8 mouse cellular contexts compared by ENCODE assay signal in the genomic region with DNA sequence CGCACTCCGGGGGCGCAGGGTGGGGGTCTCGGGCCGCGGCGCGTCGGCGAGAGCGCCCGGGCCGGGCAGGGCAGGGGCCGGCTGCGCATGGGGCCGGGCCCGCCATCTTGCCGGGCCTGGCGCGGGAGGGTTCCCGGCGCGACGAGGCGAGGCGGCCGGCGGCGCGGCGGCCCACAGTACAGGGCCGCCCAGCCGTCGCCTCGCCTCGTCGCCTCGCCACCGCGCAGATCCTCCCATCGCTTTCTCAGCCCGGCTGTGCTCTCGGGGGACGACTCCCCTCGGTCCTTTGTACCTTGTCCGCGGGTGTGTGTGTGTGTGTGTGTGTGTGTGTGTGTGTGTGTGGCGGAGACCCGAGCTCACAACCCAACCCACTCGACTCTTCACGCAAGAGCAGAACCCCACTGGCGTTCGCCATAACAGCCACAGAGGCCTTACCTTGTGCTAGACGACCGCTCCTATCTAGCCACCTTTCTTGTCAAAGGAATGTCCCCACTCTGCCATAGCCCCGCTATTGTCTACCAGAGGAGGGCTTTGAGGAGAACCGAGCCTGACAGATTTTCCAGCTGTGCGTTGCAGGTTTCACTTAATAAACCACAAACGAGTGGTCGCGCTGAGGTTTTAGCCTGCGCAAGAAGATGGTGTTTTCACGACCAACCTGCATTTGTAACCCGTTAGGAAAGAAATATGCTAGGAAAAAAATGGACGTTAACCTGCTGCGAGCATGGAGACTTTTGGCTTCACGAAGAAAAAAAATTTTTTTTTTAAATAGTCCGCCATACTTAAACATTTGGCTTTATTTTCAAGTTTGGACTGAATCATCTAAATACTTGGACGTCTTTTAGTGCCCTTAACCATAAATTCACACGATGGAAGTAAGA. TPM values are rescaled to one million over a fixed set of nuclear protein-coding genes. Genes with fewer than 3 reads are reported as not detected.
A peak's percentile ranks its signal among the peaks of the same experiment; 100 is the strongest.
DNase-seq lines count a peak whose midpoint lies in the region; ATAC-seq and TF ChIP-seq lines count a peak whose summit lies in the region.

No protein-coding gene starts in this region.

- H3K9me3 ChIP-seq in embryonic facial prominence, embryonic 14.5 days (ENCODE audit: control insufficient read depth, low read length), result no peaks in the 10 kb centered on the region
- peaks cover 6% of the 10 kb centered on the region; the same call in 1 of the 2 replicates for H3K9me3 ChIP-seq in heart, embryonic 10.5 days
- H3K9me3 ChIP-seq in kidney, embryonic 14.5 days (ENCODE audit: control insufficient read depth, low read length), result peaks cover 2% of the 10 kb centered on the region; the same call in 1 of the 2 replicates
- no peaks in the 10 kb centered on the region for H3K9me3 ChIP-seq in limb, embryonic 14.5 days (ENCODE audit: control insufficient read depth, low read length)
- H3K9me3 ChIP-seq in midbrain, embryonic 16.5 days (replicated peaks; ENCODE audit: control insufficient read depth, low read length, poor library complexity, severe bottlenecking), result no peaks in the 10 kb centered on the region

- H3K4me2 ChIP-seq in embryonic facial prominence, embryonic 14.5 days (ENCODE audit: low read depth, low read length), result peak overlapping the region; percentile 79
- peak overlapping the region; percentile 71 for H3K4me2 ChIP-seq in kidney, embryonic 14.5 days (replicated peaks; ENCODE audit: low read depth, low read length)
- H3K4me2 ChIP-seq in limb, embryonic 14.5 days (replicated peaks; ENCODE audit: low read depth, low read length, severe bottlenecking), result peak overlapping the region; percentile 65
- H3K4me2 ChIP-seq in midbrain, embryonic 16.5 days (ENCODE audit: low read length), result peak overlapping the region; percentile 75

- peaks cover 52% of the 10 kb centered on the region for H3K79me2 ChIP-seq in C2C12 (ENCODE audit: control insufficient read depth, insufficient read depth)

- peak; percentile 89 for ATAC-seq in embryonic facial prominence, embryonic 14.5 days (ENCODE audit: low read depth)
- ATAC-seq in kidney, embryonic 14.5 days (ENCODE audit: low FRiP score, low TSS enrichment), result peak; percentile 88
- peak; percentile 85 for ATAC-seq in limb, embryonic 14.5 days (ENCODE audit: low FRiP score, low read depth)
- ATAC-seq in midbrain, embryonic 16.5 days, result peak; percentile 87

- H3K27me3 ChIP-seq in C2C12 (ENCODE audit: control insufficient read depth, insufficient read depth, insufficient read length), result no peaks in the 10 kb centered on the region
- H3K27me3 ChIP-seq in embryonic facial prominence, embryonic 14.5 days (replicated peaks; ENCODE audit: control insufficient read depth, insufficient read depth, low read length), result no peaks in the 10 kb centered on the region
- H3K27me3 ChIP-seq in heart, embryonic 10.5 days (ENCODE audit: insufficient read depth, poor library complexity, severe bottlenecking), result no peaks in the 10 kb centered on the region
- no peaks in the 10 kb centered on the region for H3K27me3 ChIP-seq in kidney, embryonic 14.5 days (ENCODE audit: control insufficient read depth, insufficient read depth, low read length)
- no peaks in the 10 kb centered on the region for H3K27me3 ChIP-seq in limb, embryonic 14.5 days (ENCODE audit: control insufficient read depth, insufficient read depth, low read length)
- no peaks in the 10 kb centered on the region for H3K27me3 ChIP-seq in midbrain, embryonic 16.5 days (ENCODE audit: control insufficient read depth, insufficient read depth, low read depth, low read length)

- DNase-seq in embryonic facial prominence, embryonic 14.5 days (ENCODE audit: low spot score), result peak; percentile 74
- DNase-seq in heart, embryonic 10.5 days (ENCODE audit: low spot score), result peak; percentile 84
- DNase-seq in limb, embryonic 14.5 days (ENCODE audit: low spot score), result peak; percentile 68
- DNase-seq in spleen, postnatal 14 days (ENCODE audit: low spot score in 2 of 2), result peak; percentile 35 to 48

- no peaks in the 10 kb centered on the region for H3K36me3 ChIP-seq in C2C12 (ENCODE audit: control insufficient read depth, insufficient read depth)
- no peaks in the 10 kb centered on the region for H3K36me3 ChIP-seq in embryonic facial prominence, embryonic 14.5 days (ENCODE audit: control insufficient read depth, insufficient read depth, low read length)
- H3K36me3 ChIP-seq in heart, embryonic 10.5 days, result no peaks in the 10 kb centered on the region
- no peaks in the 10 kb centered on the region for H3K36me3 ChIP-seq in kidney, embryonic 14.5 days (ENCODE audit: control insufficient read depth, insufficient read depth, low read length)
- no peaks in the 10 kb centered on the region for H3K36me3 ChIP-seq in limb, embryonic 14.5 days (ENCODE audit: control insufficient read depth, insufficient read depth, low read length)
- no peaks in the 10 kb centered on the region for H3K36me3 ChIP-seq in midbrain, embryonic 16.5 days (ENCODE audit: control insufficient read depth, insufficient read depth, low read length)

- H3ac ChIP-seq in C2C12 (ENCODE audit: control insufficient read depth, insufficient read length, low read depth), result peak overlapping the region; percentile 88

- H3K9ac ChIP-seq in embryonic facial prominence, embryonic 14.5 days (ENCODE audit: low read depth, low read length), result peak overlapping the region; percentile 95
- H3K9ac ChIP-seq in kidney, embryonic 14.5 days (ENCODE audit: low read depth, low read length), result peak overlapping the region; percentile 95
- H3K9ac ChIP-seq in limb, embryonic 14.5 days (ENCODE audit: low read depth, low read length, severe bottlenecking), result peak overlapping the region; percentile 95
- H3K9ac ChIP-seq in midbrain, embryonic 16.5 days (ENCODE audit: low read depth, low read length), result peak overlapping the region; percentile 88

- peaks cover 51% of the 10 kb centered on the region for H3K79me3 ChIP-seq in C2C12 (ENCODE audit: low read depth)

- 3% methylated on average over 22 of the region's 70 CpGs for WGBS in embryonic facial prominence, embryonic 14.5 days
- 5% methylated on average over 70 of the region's 70 CpGs for WGBS in heart, embryonic 10.5 days
- 2% methylated on average over 34 of the region's 70 CpGs for WGBS in kidney, embryonic 14.5 days
- WGBS in limb, embryonic 14.5 days, result 5% methylated on average over 53 of the region's 70 CpGs
- 2% methylated on average over 47 of the region's 70 CpGs for WGBS in midbrain, embryonic 16.5 days

- H3K4me1 ChIP-seq in bone marrow macrophage, adult 2 months (ENCODE audit: control insufficient read depth, insufficient read depth, low read length), result peaks cover 13% of the 10 kb centered on the region; the same call in 1 of the 2 replicates
- peaks cover 10% of the 10 kb centered on the region for H3K4me1 ChIP-seq in embryonic facial prominence, embryonic 14.5 days (ENCODE audit: control insufficient read depth, insufficient read depth, low read length)
- H3K4me1 ChIP-seq in heart, embryonic 10.5 days, result peaks cover 13% of the 10 kb centered on the region
- no peaks in the 10 kb centered on the region; the same call in 1 of the 2 replicates for H3K4me1 ChIP-seq in kidney, embryonic 14.5 days (ENCODE audit: control insufficient read depth, insufficient read depth, low read length)
- peaks cover 10% of the 10 kb centered on the region for H3K4me1 ChIP-seq in limb, embryonic 14.5 days (ENCODE audit: control insufficient read depth, insufficient read depth, low read length)
- H3K4me1 ChIP-seq in midbrain, embryonic 16.5 days (ENCODE audit: control insufficient read depth, insufficient read depth, low read length), result peaks cover 19% of the 10 kb centered on the region

- H3K4me3 ChIP-seq in C2C12 (ENCODE audit: insufficient read depth, poor library complexity, severe bottlenecking), result peak overlapping the region; percentile 43
- peak overlapping the region; percentile 98 for H3K4me3 ChIP-seq in bone marrow macrophage, adult 2 months (ENCODE audit: insufficient read depth, low read length)
- peak overlapping the region; percentile 61 for H3K4me3 ChIP-seq in embryonic facial prominence, embryonic 14.5 days (ENCODE audit: low read depth, low read length)
- H3K4me3 ChIP-seq in heart, embryonic 10.5 days, result peak overlapping the region; percentile 85
- peak overlapping the region; percentile 69 for H3K4me3 ChIP-seq in kidney, embryonic 14.5 days (ENCODE audit: low read length)
- H3K4me3 ChIP-seq in limb, embryonic 14.5 days (replicated peaks; ENCODE audit: low read length), result peak overlapping the region; percentile 50
- H3K4me3 ChIP-seq in midbrain, embryonic 16.5 days (ENCODE audit: low read depth, low read length), result peak overlapping the region; percentile 69

- peak overlapping the region; percentile 84 for H3K27ac ChIP-seq in bone marrow macrophage, adult 2 months (ENCODE audit: insufficient read depth, low read depth, low read length)
- H3K27ac ChIP-seq in embryonic facial prominence, embryonic 14.5 days (replicated peaks; ENCODE audit: low read depth, low read length), result peak overlapping the region; percentile 99
- peak overlapping the region; percentile 98 for H3K27ac ChIP-seq in heart, embryonic 10.5 days
- H3K27ac ChIP-seq in kidney, embryonic 14.5 days (ENCODE audit: low read depth, low read length), result peak overlapping the region; percentile 97
- H3K27ac ChIP-seq in limb, embryonic 14.5 days (replicated peaks; ENCODE audit: low read depth, low read length), result peak overlapping the region; percentile 99
- H3K27ac ChIP-seq in midbrain, embryonic 16.5 days (ENCODE audit: low read length), result peak overlapping the region; percentile 98

- TF ChIP-seq POLR2A in bone marrow macrophage, adult 2 months (IDR thresholded peaks at IDR 0.05; ENCODE audit: borderline replicate concordance, low read depth, low read length), result no peak
- peak; percentile 34; the same call in 1 of the 2 replicates for TF ChIP-seq POLR2A in limb, embryonic 14.5 days (IDR thresholded peaks at IDR 0.05; ENCODE audit: borderline replicate concordance, extremely low read depth, insufficient read depth, insufficient read length)

- TF ChIP-seq CTCF in C2C12 (IDR thresholded peaks at IDR 0.05; ENCODE audit: control insufficient read depth, insufficient read depth, insufficient read length), result no peak
- no peak for TF ChIP-seq CTCF in bone marrow macrophage, adult 2 months (IDR thresholded peaks at IDR 0.05; ENCODE audit: low read depth, low read length)

TF ChIP-seq in C2C12, 6 proteins besides CTCF, POLR2A, EP300 and RAD21 (continues in another document):
- no peak for TF ChIP-seq MYOG (IDR thresholded peaks at IDR 0.05; ENCODE audit: control insufficient read depth, extremely low read depth, insufficient read length)
- TF ChIP-seq MAX (IDR thresholded peaks at IDR 0.05), result no peak

RNA-seq across cellular contexts. Expression of gene Zfp280d, which starts 0.7 kb away (rescaled TPM):
- 4.7 TPM for polyA plus RNA-seq in C2C12 (2012; fragmentation: generic; extraction: Trizol)
- polyA plus RNA-seq in bone marrow macrophage, adult 2 months (2012; ENCODE audit: insufficient read depth, insufficient read length, missing spikeins), result 17.5 and 19.2 TPM in 2 replicates
- polyA plus RNA-seq in embryonic facial prominence, embryonic 14.5 days (2014; fragmentation: Nextera tagmentation; extraction: Ambion mirVana), result 37.5 and 38.7 TPM in 2 replicates
- 29.0 and 34.0 TPM in 2 replicates for polyA plus RNA-seq in heart, embryonic 10.5 days (2016; fragmentation: Nextera tagmentation; extraction: Ambion mirVana)
- 41.6 and 51.3 TPM in 2 replicates for polyA plus RNA-seq in kidney, embryonic 14.5 days (2014; fragmentation: Nextera tagmentation; extraction: Ambion mirVana)
- 52.8 and 60.6 TPM in 2 replicates for polyA plus RNA-seq in limb, embryonic 14.5 days (2012; rRNA removed)
- 39.1 and 47.6 TPM in 2 replicates for polyA plus RNA-seq in limb, embryonic 14.5 days (2014; fragmentation: Nextera tagmentation; extraction: Ambion mirVana)
- 38.6 and 44.3 TPM in 2 replicates for polyA plus RNA-seq in midbrain, embryonic 16.5 days (2015; fragmentation: Nextera tagmentation; extraction: Ambion mirVana)

Comparison
In these comparisons a context has a peak if more than half of its experiments do, and no peak if none do; other contexts are left out.
1. Peak in every context shown above with its lines: DNase-seq, ATAC-seq, H3K4me3 ChIP-seq and H3K27ac ChIP-seq.
2. H3K4me3 ChIP-seq: peak in every context shown above with its lines; median percentile 98 in bone marrow macrophage, adult 2 months; 85 in heart, embryonic 10.5 days; 69 in kidney, embryonic 14.5 days; 69 in midbrain, embryonic 16.5 days; 61 in embryonic facial prominence, embryonic 14.5 days; 50 in limb, embryonic 14.5 days; 43 in C2C12.